Mouse (Mus musculus) megakaryocyte, adult 5-6 weeks (primary cell): ENCODE data around the gene Med13. TPM values are rescaled to one million over a fixed set of nuclear protein-coding genes. Genes with fewer than 3 reads are reported as not detected.
A peak's percentile ranks its signal among the peaks of the same experiment; 100 is the strongest.
"Not testable (repeated sequence)": the region's sequence is repeated elsewhere in the genome, so short reads cannot be mapped to it uniquely, and the experiment has no call there.

Experiments
- ATAC-seq: 2 replicates; pipeline ENCODE4 v1.8.0; 2016; ENCODE audit warnings: mild to moderate bottlenecking, inconsistent platforms; ENCODE audit not compliant: poor library complexity, severe bottlenecking
- total RNA-seq, 2 experiments: library from RNA; stranded (forward) in 1 of 2; stranded (reverse) in 1 of 2; fragments of 153-499, 151-499 nt in 1 of 2; fragments of 221-1000, 200-1000 nt in 1 of 2; gene quantifications; 2 replicates each; pipeline versions ENCODE4 v1.2.3 to v1.2.4; 2015 to 2017

Med13 gene
- total RNA-seq, 2 experiments from 2014 or later, result 62.6 to 65.2 TPM

DNA sequence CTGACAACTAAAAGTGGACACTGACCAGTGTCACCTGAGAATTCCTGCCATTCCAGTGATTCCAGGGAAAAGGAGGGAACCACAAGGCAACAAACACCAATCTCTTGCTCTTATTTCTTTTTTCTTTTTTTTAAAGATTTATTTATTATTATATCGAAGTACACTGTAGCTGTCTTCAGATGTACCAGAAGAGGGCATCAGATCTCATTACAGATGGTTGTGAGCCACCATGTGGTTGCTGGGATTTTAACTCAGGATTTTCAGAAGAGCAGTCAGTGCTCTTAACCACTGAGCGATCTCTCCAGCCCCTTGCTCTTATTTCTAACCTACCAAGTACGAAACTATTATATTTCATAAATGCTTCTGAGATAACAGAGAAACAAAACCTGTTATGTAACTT is 42.4 kb downstream of the Med13 start:
- not testable (repeated sequence) for ATAC-seq

GRCm38 (mm10) chr11:86310280-86310679 is 47.1 kb downstream of the Med13 start:
- no peak for ATAC-seq

- ATAC-seq, result not testable (repeated sequence)
Measured at GRCm38 (mm10) chr11:86292201-86292600, 65.2 kb downstream of the Med13 start.

- no peak for ATAC-seq
Measured at GRCm38 (mm10) chr11:86291714-86292113, 65.7 kb downstream of the Med13 start.

- no peak for ATAC-seq
Measured at GRCm38 (mm10) chr11:86285729-86286128, 71.7 kb downstream of the Med13 start.

- no peak for ATAC-seq
Measured at GRCm38 (mm10) chr11:86278442-86279102, 78.8 kb downstream of the Med13 start.

- ATAC-seq, result peak; percentile 98
Measured at GRCm38 (mm10) chr11:86257460-86258076, 99.8 kb downstream of the Med13 start, which contains the start of gene Ints2. Gene Ints2 (minus strand): TSS chr11:86257575.

GRCm38 (mm10) chr11:86257054-86257453 is 100.3 kb downstream of the Med13 start:
- ATAC-seq, result peak; percentile 59

GRCm38 (mm10) chr11:86253342-86253741 is 104.1 kb downstream of the Med13 start:
- no peak for ATAC-seq

GRCm38 (mm10) chr11:86232446-86232845 is 125.0 kb downstream of the Med13 start:
- no peak for ATAC-seq

DNA sequence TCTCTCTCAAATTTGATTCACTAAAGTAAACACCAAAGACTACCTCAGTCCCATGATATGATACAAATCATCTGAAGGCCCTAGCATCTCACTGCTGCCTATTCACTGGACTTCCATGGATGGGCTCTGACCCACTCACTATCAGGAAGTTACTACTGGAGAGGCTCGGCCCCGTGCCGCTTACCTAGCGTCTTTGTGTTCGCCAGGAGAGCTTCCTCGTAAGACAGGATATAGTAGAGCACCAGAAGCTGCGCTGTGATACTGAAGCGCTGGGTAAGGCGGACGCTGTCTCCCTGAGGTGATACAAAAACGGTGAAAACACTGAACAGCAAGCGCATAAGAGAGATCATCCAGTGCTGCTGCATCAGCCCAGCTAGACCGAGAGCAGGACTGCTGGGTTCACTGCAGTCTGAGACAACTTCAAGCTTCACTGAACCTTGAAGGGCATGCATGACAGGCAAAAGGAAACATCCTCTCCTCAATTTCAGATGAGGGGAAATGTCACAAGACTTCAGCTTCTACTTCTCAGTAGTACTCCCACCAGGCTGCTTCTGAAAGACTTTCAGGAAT is 125.5 kb downstream of the Med13 start:
- ATAC-seq, result no peak

DNA sequence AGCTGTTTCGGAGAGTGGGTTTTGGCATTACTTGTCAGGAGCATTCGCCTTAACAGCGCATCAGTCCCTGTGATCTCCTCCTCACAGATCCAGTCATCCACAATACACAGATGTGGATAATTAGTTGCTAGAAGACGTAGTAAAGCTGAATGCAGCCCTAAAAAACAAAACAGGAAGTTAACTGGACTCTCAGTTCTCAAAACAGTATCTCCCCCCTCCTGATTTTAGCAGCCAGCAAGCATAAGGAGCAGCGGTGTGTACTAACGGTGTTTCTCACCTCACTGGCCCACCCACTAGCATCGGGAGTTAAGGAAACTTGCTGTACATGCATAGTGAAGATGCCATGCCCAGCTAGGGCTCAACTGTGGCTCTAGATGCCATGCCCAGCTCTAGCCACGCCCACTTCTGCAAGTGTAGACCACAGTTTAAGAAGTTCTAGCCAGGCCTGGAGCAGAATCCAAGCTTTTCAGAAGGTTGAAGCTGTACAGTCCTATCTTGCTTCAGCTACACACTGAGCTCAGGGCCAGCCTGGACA is 130.7 kb downstream of the Med13 start:
- ATAC-seq, result peak; percentile 56

DNA sequence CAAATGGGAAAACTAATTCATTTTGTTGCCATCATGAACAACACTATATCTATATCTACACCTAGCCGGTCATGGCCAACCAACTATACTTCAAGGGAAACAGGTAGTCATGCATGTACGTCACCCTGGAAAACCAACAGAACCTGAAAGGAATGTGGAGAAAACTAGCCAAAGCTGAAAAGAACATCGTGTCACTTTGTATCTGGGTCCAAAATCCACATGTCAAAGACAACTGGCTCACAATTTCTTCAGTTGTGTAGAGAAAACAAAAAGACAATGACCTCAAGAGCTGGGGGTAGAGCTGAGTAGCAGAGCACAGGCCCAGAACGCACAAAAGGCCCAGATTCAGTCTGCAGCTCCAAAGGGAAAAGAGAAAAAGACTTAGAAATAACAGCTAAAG is 131.6 kb downstream of the Med13 start:
- ATAC-seq, result no peak

Other genes starting within 250 kb of the Med13 start
- 20.7 and 21.3 TPM in 2 replicates for gene Brip1, start 156.4 kb downstream of the Med13 start, total RNA-seq (2015)
- 23.5 and 29.6 TPM in 2 replicates for gene Brip1, start 156.4 kb downstream of the Med13 start, total RNA-seq (2017)
- gene Ints2, start 100.0 kb downstream of the Med13 start, total RNA-seq (2015), result 8.4 and 8.5 TPM in 2 replicates
- 11.3 and 25.2 TPM in 2 replicates for gene Ints2, start 100.0 kb downstream of the Med13 start, total RNA-seq (2017)
- 14.8 and 15.8 TPM in 2 replicates for gene Rnft1, start 127.1 kb upstream of the Med13 start, total RNA-seq (2015)
- 13.2 TPM in 2 replicates for gene Rnft1, start 127.1 kb upstream of the Med13 start, total RNA-seq (2017)
- 30.4 and 38.4 TPM in 2 replicates for gene Rps6kb1, start 187.2 kb upstream of the Med13 start, total RNA-seq (2015)
- 29.9 and 35.4 TPM in 2 replicates for gene Rps6kb1, start 187.2 kb upstream of the Med13 start, total RNA-seq (2017)
- gene Tubd1, start 187.4 kb upstream of the Med13 start, total RNA-seq (2015), result 7.8 and 9.6 TPM in 2 replicates
- 5.4 and 5.5 TPM in 2 replicates for gene Tubd1, start 187.4 kb upstream of the Med13 start, total RNA-seq (2017)